Mouse (Mus musculus) embryo, embryonic 11 days (tissue): ENCODE measurements at regions not wholly inside any gene's neighbourhood (a gene's known extent, or its start where the extent isn't known, plus 50 kb on each side); places are given as distances from the start of the nearest gene placed in this dataset.

Source experiments
- DNase-seq: peaks from one replicate; pipeline ENCODE4 v3.0.0-alpha.2; 2015

DNA sequence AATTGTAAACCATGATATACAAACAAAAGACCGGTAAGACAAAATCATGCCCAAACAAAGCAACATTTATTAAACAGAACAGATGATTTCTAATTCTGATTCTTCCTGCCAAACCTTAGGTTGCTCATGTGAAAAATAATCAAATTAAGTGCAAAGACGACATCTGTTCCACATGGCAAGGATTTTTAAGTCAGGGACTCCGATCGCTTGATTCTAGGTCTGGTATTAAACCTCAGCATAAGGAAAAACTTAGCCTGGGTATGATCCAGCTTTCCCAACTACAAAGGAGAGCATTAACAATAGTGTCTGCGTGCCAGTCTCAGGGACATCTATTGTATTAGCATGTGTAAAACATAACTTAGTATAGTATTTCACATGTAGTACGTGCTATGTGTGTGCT lies 181.8 kb upstream of the Rnpc3 start:
- DNase-seq, result no peak

GRCm38 (mm10) chr3:113859421-113859820 lies 170.9 kb upstream of the Col11a1 start:
- DNase-seq, result peak; percentile 4

DNA sequence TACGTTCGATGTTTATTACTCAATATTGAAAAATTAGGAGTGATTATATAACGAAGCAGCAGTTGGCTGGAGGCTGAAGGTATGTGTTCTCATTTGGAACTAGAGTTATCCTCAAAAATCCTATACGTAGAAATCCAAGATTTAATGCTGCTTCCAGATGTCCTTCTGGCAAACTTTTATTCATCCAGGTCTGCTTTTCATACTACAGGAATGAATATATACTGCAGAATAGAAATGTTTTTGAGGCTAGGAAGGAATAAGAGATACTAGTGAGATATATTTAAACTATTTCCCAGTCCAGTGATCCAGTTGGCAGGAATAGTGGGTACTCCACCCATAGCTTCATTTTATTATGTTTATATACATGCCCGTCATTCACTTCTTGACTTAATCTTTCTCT lies 170.3 kb upstream of the Col11a1 start:
- DNase-seq, result no peak

DNA sequence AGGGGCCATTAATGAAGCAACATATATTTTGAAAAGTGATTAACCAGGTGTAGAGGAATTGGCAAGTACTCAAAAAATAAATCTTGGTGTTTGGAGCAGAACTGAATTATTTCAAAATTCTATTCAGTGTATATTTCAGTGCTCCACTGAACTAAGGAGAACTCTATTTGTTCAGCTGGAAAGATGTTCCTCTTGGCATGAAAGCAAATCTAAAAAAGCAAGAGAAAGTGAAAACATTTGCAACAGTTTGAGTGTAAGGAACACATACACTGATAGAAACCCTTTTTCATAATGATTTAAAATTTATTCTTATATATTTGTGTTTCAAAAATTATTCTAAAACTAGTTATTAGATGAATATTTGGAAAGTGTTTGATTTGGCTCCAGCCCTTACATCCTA lies 169.9 kb upstream of the Col11a1 start:
- no peak for DNase-seq

- no peak for DNase-seq
Observed at GRCm38 (mm10) chr3:113873226-113873625, 157.1 kb upstream of the Col11a1 start.

- no peak for DNase-seq
Observed at GRCm38 (mm10) chr3:113905162-113905561, 125.2 kb upstream of the Col11a1 start.

DNA sequence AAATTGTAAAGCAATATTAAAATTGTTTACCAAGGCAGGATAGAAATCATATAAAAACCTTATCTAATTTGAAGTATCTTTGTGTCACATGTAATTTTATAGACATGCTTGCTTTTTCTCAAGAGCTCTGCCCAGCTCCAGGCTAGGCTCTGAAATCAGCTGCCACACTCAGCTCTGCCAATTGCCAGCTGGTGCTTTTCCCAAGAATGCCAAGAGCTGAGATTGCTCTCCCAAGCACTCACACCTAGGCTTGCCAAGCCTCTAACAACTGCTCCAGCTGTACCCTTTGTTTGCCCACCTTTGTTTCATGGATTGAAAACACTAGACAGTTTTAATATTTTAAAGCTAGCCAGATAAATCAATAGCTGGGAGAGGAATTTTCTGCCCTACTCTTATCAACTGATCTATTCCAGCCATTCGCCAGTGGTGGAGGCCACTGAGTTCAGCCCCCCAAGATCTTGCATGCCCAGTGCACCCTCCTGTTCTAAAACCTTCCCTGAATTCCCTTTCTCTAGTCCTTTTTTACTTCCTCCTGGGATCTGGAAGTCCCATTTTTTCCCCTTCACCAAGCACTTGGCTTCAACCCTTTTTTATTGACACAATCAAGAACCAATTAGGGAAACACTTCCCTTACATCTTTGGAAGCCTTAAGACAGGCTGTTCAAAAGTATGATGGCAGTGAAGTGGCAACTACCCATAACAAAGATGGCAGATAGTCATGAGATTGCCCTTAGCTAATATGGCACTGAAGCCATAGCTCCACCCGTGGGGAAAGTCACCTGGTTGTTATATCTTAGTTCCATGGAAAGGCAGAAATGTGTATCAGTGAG lies 110.8 kb upstream of the Col11a1 start:
- DNase-seq, result no peak

DNA sequence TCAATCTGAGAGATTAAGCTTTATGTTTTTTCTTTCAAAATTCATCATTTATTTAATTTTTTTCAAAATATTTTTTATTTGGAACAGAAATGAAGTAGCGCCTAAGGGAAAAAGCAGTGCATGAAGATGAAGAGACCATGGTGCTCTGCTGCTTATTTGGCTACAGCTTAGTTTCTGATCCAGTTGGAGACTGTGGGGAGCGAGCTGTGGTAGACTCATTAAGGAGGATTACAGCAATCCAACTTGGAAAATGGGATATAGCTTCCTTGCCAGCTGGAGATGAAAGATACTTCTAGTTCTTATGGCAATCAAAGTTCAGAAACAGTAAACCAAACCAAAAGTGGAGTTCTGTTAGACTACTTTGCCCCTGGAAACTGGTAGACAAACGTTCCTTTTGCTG lies 98.8 kb upstream of the Col11a1 start:
- DNase-seq, result no peak

GRCm38 (mm10) chr3:113950501-113950900 lies 79.8 kb upstream of the Col11a1 start:
- no peak for DNase-seq

- DNase-seq, result no peak
Observed at GRCm38 (mm10) chr3:113952468-113952867, 77.9 kb upstream of the Col11a1 start.

DNA sequence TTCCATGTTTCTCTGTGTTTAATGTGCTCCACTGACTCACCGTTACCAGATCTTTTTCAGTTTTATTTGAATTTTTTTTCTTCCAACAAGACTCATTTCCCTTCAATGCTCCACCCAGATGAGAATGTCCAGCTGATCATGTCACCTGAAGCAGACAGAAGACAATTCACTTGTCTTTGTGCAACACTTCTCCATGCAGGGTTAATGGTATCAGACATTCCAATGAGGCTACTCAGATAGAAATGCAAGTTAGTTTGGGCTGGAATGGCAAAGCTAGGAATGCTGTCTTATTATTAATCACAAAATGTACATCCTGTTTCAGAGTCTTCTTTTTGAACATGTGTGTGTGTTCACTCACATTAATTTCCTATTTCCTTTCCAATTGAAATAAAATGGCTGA lies 77.2 kb upstream of the Col11a1 start:
- no peak for DNase-seq

DNA sequence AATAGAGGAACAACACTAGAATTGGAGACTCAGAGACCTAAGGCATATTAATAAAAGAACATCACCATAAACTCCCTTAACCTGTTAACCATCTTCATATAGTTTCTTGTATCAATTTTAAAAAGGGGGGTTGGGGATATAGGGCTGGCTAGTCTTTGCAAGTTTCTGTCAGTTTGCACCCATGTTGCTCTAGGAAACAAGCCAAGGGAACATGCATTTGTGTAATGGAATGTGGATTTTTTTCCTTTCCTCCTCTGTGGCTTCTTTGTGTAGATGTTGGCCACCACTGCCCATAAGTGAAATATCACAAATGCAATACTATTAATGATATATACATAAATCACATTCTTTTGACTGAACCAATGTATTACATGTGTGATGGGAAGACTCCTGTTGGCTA lies 75.9 kb upstream of the Col11a1 start:
- DNase-seq, result no peak

- DNase-seq, result no peak
Observed at GRCm38 (mm10) chr3:113960080-113960479, 70.3 kb upstream of the Col11a1 start.
